Mouse (Mus musculus) embryonic facial prominence, embryonic 10.5 days (tissue): ENCODE data around the gene Ifitm10. TPM values are rescaled to one million over a fixed set of nuclear protein-coding genes. Genes with fewer than 3 reads are reported as not detected.
A peak's percentile ranks its signal among the peaks of the same experiment; 100 is the strongest.
"Not testable (repeated sequence)": the region's sequence is repeated elsewhere in the genome, so short reads cannot be mapped to it uniquely, and the experiment has no call there.

Experiments used
- DNase-seq: peaks from one replicate; pipeline ENCODE4 v3.0.0-alpha.2; 2017; ENCODE audit warnings: low spot score
- H3K27ac ChIP-seq: fragments of 300-500 bp; sonication (generic); replicated peaks from 2 replicates; pipeline ENCODE4 v1.5.1; 2016; ENCODE audit warnings: mild to moderate bottlenecking
- H3K27me3 ChIP-seq: fragments of 300-500 bp; sonication (generic); replicated peaks from 2 replicates; pipeline ENCODE4 v1.6.1; 2016; ENCODE audit warnings: low read depth, mild to moderate bottlenecking; ENCODE audit not compliant: poor library complexity, severe bottlenecking
- H3K36me3 ChIP-seq: fragments of 300-500 bp; sonication (generic); replicated peaks from 2 replicates; pipeline ENCODE4 v1.6.1; 2016; ENCODE audit warnings: mild to moderate bottlenecking, moderate library complexity
- H3K4me1 ChIP-seq: fragments of 300-500 bp; sonication (generic); 2 replicates; pipeline ENCODE4 v1.6.1; 2016
- H3K4me3 ChIP-seq: fragments of 300-500 bp; sonication (generic); 2 replicates; pipeline ENCODE4 v1.5.1; 2016; ENCODE audit warnings: mild to moderate bottlenecking, moderate library complexity
- H3K9me3 ChIP-seq: fragments of 300-500 bp; sonication (generic); 2 replicates; pipeline ENCODE4 v1.6.1; 2016; ENCODE audit warnings: mild to moderate bottlenecking
- WGBS: fragments of 180-500 bp; shearing (Covaris S2); methylation state at CpG from one replicate; pipeline ENCODE4 v1.1.7; 2016; 5-methylcytosine and 5-hydroxymethylcytosine counted together
- polyA plus RNA-seq: library from polyadenylated mRNA; unstranded; fragments of >200 nt; fragmentation: Nextera tagmentation; extraction: Ambion mirVana; gene quantifications from 2 replicates; pipeline ENCODE4 v1.2.1, GENCODE M21; 2016

The Ifitm10 gene
- polyA plus RNA-seq, 1 experiment from 2014 or later, result 2.2 TPM

DNA sequence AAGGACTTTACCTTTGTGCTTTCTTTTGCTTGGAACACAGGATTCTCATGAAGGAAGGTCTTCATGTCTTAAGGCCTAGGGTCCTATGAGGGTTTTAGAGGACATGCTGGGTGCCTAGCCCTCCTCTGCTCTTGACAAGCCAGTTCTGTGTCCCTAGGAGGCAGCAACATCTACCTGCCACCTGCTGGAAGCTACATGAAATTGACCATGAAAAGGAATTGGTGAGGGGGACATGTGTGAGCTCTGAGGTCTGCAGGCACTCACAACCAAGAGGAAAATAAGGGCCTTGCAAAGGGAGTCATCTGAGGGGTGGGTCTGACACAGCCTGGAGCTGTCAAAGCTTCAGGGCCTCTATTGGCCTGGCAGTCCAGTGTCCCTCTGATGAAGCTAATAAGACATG lies 78.1 kb downstream of the Ifitm10 start:
- Histone ChIP-seq H3K27ac (no peak overlapping the region), H3K4me3 (no peak overlapping the region), H3K4me1 (peaks cover 6% of the 10 kb centered on the region; the same call in 1 of the 2 replicates), H3K9me3 (no peaks in the 10 kb centered on the region), H3K27me3 (peaks cover 8% of the 10 kb centered on the region), H3K36me3 (no peaks in the 10 kb centered on the region)
- no peak for DNase-seq

DNA sequence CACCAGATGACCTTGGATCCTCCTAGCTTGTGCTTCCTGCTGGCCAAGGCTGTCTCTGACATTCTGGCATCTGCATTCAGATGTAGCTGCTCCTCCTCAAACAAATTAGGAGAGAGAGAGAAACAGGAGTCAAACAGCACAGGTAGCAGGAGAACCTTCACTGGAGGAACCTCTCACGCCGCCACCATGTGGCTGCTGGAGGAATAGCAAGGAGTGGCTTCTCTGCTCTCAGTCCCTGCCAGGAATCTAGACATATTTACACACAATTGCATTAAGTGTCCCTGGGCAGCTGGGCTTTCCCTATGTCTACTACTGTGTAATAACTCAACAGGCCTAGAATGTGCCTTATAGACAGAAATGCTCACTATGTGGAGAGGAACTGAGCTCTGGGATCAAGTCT lies 79.7 kb downstream of the Ifitm10 start:
- peak; percentile 48 for DNase-seq

DNA sequence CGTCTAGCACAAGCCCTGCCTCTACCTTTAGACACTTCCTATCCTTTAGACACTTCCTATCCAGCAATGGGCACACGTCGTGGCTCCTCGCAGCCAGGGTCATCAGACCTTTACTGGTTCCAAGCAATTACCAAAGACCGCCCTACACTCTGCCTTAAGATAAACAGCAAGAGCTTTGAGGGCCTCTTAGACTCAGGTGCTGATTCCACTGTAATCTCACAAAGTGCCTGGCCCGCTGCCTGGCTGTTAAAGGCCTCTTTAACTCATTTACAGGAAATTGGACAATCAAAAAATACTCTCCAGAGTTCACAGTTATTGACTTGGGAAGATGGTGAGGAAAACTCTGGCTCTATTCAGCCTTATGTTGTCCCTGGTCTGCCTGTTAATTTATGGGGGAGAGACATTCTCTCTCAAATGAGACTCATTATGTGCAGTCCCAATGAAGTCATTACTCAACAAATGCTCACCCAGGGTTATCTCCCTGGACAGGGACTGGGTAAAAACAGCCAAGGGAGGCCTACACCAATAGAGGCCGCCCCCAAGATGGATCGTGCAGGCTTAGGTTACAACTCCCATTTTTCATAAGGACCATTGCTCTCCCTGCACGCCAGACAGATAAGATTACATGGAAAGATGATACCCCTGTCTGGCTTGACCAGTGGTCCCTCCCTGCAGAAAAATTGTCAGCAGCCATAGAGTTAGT lies 87.5 kb downstream of the Ifitm10 start:
- H3K27me3 ChIP-seq, result peaks cover 23% of the 10 kb centered on the region
- not testable (repeated sequence) for H3K9me3 ChIP-seq, H3K4me3 ChIP-seq, H3K27ac ChIP-seq, DNase-seq, H3K36me3 ChIP-seq
- 74% methylated on average over 9 of the region's 9 CpGs for WGBS
- H3K4me1 ChIP-seq, result peaks cover 23% of the 10 kb centered on the region

More for the DNA sequence above, 79.7 kb downstream of the Ifitm10 start:
- H3K9me3 ChIP-seq, H3K4me3 ChIP-seq, H3K27me3 ChIP-seq, H3K4me1 ChIP-seq, H3K27ac ChIP-seq, H3K36me3 ChIP-seq: not testable (repeated sequence)
- WGBS, result 0% methylated on average over 2 of the region's 2 CpGs

DNA sequence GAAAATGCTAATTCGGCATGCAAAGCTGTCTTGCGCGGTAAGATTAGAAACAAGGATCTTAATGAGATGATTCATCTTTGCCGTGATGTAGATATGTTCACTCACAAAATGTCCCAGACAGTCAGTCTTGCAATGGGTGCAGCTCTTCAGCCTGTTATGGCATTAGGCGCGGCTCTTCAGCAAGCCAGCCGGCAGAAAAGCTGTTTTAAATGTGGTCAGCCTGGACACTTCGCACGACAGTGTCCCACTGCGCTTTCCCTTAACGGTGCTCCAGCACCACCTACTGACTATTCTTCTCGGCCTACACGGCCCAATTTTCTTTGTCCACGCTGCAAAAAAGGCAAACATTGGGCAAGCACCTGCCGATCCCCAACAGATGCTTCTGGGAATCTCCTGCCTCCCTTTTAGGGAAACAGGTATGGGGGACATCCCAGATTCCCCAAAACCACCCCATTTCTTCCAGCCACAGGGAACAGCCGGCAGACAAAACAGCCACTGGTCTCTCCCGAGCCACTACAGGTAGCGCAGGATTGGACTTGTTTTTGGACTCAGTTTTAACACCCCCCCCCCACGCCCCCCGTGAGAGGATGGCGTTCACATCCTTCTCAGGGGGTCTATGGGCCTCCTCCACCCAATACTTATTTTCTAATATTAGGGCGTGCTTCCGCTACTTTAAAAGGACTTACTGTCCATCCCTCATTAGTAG lies 88.3 kb downstream of the Ifitm10 start:
- DNase-seq, result peak; percentile 55
- Histone ChIP-seq H3K36me3 (no peaks in the 10 kb centered on the region), H3K4me3 (peak overlapping the region; percentile 68), H3K4me1 (peaks cover 23% of the 10 kb centered on the region), H3K27me3 (peaks cover 23% of the 10 kb centered on the region), H3K27ac (peak overlapping the region; percentile 89), H3K9me3 (no peaks in the 10 kb centered on the region)
- 25% methylated on average over 23 of the region's 23 CpGs for WGBS

DNA sequence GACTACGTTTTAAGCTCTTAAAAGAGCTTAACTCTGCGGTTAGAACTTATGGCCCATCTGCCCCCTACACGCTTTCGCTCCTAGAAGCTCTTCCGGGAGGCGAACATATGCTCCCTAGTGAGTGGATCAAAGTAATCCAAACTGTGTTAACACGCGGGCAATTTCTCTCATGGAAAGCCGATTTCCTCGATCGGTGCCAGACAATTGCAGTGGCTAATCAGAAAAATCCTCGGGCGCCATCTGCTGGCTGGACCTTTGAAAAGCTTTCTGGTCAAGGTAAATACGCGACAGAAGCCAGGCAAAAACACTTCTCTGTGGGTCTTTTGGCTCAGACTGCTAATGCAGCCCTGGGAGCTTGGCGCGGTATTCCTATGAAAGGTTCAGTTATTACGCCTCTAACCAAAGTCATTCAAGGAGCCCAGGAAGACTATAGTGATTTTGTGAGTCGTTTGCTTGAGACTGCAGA lies 88.9 kb downstream of the Ifitm10 start:
- H3K36me3 ChIP-seq, result no peaks in the 10 kb centered on the region
- H3K9me3 ChIP-seq, result no peaks in the 10 kb centered on the region
- H3K4me3 ChIP-seq, result peak overlapping the region; percentile 68
- H3K27ac ChIP-seq, result peak overlapping the region; percentile 89
- WGBS, result under 1% methylated on average over 19 of the region's 19 CpGs
- peaks cover 23% of the 10 kb centered on the region for H3K4me1 ChIP-seq
- H3K27me3 ChIP-seq, result peaks cover 23% of the 10 kb centered on the region
- peak; percentile 94 for DNase-seq

DNA sequence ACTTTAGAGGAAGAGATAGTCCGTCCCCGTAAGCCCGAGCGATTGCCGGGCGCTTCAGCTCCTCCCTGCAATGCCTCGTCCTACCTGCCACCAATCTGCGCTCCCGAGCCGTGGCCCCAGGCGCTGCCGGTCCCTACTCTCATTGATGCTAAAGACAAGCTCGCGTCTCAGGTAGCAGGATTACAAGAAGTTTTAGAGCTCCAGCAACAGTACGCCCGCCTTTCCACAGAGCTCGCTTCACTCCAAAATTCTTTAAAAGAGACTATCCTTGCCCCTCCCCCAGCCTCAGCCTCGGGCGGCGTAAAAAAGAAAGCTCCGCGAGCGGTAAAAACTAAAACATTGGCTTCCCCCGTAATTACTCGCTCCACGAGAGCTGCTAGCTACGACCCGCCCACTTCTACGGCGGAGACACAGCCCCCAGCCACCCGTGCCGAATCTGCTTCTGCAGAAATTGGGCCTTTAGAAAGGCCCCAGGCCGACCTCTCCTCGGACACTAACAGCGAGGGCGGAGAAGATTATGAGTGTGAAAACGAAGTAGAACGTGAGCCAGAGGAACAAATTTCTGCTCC lies 89.4 kb downstream of the Ifitm10 start:
- Histone ChIP-seq H3K4me3 (peak overlapping the region; percentile 68), H3K27ac (peak overlapping the region; percentile 89), H3K4me1 (peaks cover 23% of the 10 kb centered on the region), H3K27me3 (peaks cover 23% of the 10 kb centered on the region), H3K36me3 (no peaks in the 10 kb centered on the region), H3K9me3 (no peaks in the 10 kb centered on the region)
- under 1% methylated on average over 38 of the region's 38 CpGs for WGBS
- peak; percentile 86 for DNase-seq

DNA sequence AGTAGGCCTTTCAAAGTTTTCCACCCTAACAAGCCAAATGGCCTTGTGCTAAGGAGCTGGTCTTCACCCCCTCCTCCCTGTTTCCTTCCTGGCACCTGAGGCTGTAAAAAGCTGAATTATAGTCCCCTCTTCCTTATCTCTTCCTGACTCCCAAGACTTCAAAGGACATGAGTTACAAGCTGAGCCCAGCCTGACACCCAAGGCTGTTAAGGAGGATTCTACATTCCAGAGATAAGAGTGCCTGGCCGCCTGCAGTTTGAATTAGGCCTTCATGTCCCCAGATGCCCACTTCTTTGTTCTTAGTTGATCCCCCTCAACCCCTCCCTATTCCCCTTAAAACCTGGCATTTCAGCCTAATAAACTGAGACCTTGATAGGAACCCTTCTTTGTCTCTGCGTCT lies 90.7 kb downstream of the Ifitm10 start:
- DNase-seq, H3K27ac ChIP-seq, H3K36me3 ChIP-seq, H3K9me3 ChIP-seq: not testable (repeated sequence)
- Histone ChIP-seq H3K4me3 (peak overlapping the region; percentile 68; the same call in 1 of the 2 replicates), H3K4me1 (peaks cover 23% of the 10 kb centered on the region), H3K27me3 (peaks cover 23% of the 10 kb centered on the region)
- 18% methylated on average over 2 of the region's 2 CpGs for WGBS

DNA sequence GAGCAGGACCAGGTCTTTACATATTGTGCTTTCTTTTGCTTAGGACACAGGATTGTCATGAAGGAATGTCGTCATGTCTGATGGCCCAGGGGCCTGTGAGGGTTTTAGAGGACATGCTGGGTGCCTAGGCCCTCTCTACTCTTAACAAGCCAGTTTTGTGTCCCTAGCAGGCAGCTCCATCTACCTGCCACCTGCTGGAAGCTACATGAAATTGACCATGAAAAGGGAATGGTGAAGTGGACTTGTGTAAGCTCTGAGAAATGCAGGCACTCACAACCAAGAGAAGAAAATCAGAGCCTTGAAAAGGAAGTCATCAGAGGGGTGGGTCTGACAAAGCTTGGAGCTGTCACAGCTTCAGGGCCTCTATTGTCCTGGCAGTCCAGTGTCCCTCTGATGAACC lies 94.3 kb downstream of the Ifitm10 start:
- H3K36me3 ChIP-seq, H3K27ac ChIP-seq, H3K9me3 ChIP-seq, DNase-seq, H3K4me3 ChIP-seq: not testable (repeated sequence)
- peaks cover 23% of the 10 kb centered on the region for H3K27me3 ChIP-seq
- WGBS, result 65% methylated on average over 1 of the region's 1 CpGs
- peaks cover 11% of the 10 kb centered on the region for H3K4me1 ChIP-seq

DNA sequence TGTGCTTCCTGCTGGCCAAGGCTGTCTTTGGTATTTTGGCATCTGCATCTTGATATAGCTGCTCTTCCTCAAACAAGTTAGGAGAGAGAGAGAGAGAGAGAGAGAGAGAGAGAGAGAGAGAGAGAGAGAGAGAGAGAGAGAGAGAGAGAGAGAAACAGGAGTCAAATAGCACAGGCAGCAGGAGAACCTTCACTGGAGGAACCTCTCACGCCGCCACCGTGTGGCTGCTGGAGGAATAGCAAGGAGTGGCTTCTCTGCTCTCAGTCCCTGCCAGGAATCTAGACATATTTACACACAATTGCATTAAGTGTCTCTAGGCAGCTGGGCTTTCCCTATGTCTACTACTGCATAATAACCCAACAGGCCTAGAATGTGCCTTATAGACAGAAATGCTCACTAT lies 95.4 kb downstream of the Ifitm10 start:
- H3K27ac ChIP-seq, H3K4me1 ChIP-seq, H3K9me3 ChIP-seq, H3K36me3 ChIP-seq, H3K4me3 ChIP-seq: not testable (repeated sequence)
- peaks cover 17% of the 10 kb centered on the region for H3K27me3 ChIP-seq
- WGBS, result 1% methylated on average over 3 of the region's 3 CpGs
- DNase-seq, result peak; percentile 73

Other genes starting within 250 kb of the Ifitm10 start
- gene Gm39115, start 237.7 kb downstream of the Ifitm10 start, polyA plus RNA-seq, result not detected in 2 replicates
- gene Gm45337, start 229.1 kb downstream of the Ifitm10 start, polyA plus RNA-seq, result not detected in 2 replicates
- gene Gm29735, start 216.6 kb downstream of the Ifitm10 start, polyA plus RNA-seq, result not detected in 2 replicates
- not detected in 2 replicates for gene Gm4553, start 208.0 kb downstream of the Ifitm10 start, polyA plus RNA-seq
- gene Krtap5-2, start 197.7 kb downstream of the Ifitm10 start, polyA plus RNA-seq, result not detected in 2 replicates
- not detected in 2 replicates for gene Gm10153, start 183.4 kb downstream of the Ifitm10 start, polyA plus RNA-seq
- not detected in 2 replicates for gene Krtap5-3, start 172.4 kb downstream of the Ifitm10 start, polyA plus RNA-seq
- gene Gm7579, start 161.9 kb downstream of the Ifitm10 start, polyA plus RNA-seq, result not detected in 2 replicates
- not detected in 2 replicates for gene Krtap5-5, start 143.8 kb downstream of the Ifitm10 start, polyA plus RNA-seq
- not detected in 2 replicates for gene Gm40460, start 132.7 kb downstream of the Ifitm10 start, polyA plus RNA-seq
- gene Gm2431, start 115.4 kb downstream of the Ifitm10 start, polyA plus RNA-seq, result not detected in 2 replicates
- gene Gm4559, start 99.4 kb downstream of the Ifitm10 start, polyA plus RNA-seq, result not detected in 2 replicates
- not detected in 2 replicates for gene Krtap5-1, start 76.6 kb downstream of the Ifitm10 start, polyA plus RNA-seq
- gene Krtap5-4, start 70.2 kb downstream of the Ifitm10 start, polyA plus RNA-seq, result not detected in 2 replicates
- not detected in 2 replicates for gene Gm49369, start 8.9 kb upstream of the Ifitm10 start, polyA plus RNA-seq
- gene Ctsd, start 14.3 kb upstream of the Ifitm10 start, polyA plus RNA-seq, result 151 and 158 TPM in 2 replicates
- gene Syt8, start 61.1 kb upstream of the Ifitm10 start, polyA plus RNA-seq, result not detected in 2 replicates
- gene Tnni2, start 68.1 kb upstream of the Ifitm10 start, polyA plus RNA-seq, result 1.7 and 2.5 TPM in 2 replicates
- 20.9 and 21.4 TPM in 2 replicates for gene Lsp1, start 87.1 kb upstream of the Ifitm10 start, polyA plus RNA-seq
- gene Tnnt3, start 125.1 kb upstream of the Ifitm10 start, polyA plus RNA-seq, result 1.4 and 1.6 TPM in 2 replicates
- gene Mrpl23, start 158.9 kb upstream of the Ifitm10 start, polyA plus RNA-seq, result 18.1 and 22.4 TPM in 2 replicates